Mouse (Mus musculus): ENCODE results near the gene Stxbp5. TPM values are rescaled to one million over a fixed set of nuclear protein-coding genes. Genes with fewer than 3 reads are reported as not detected.
A peak's percentile ranks its signal among the peaks of the same experiment; 100 is the strongest.

Stxbp5 gene
- total and polyA plus RNA-seq, 3 experiments = 9.8 to 20.1 (median 11.2) TPM

DNA sequence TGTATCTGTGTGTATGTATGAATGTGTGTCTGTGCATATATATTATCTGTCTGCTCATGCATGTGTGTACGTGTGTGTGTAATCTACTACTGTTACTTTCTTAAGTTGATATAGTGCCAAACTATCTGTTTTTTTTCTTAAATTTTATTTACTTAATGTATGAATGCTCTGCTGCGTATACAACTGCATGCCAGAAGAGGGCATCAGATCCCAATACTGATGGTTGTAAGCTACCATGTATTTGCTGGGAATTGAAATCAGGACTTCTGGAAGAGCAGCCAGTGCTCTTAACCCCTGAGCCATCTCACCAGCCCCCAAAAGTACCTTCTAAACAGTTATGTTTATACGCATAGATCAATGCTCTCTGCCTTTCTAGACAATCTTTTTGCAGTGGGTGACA lies 109.9 kb downstream of the Stxbp5 start:
- H3K9me3 ChIP-seq (replicated peaks; ENCODE audit: low read length) = no peaks in the 10 kb centered on the region
- H3K9ac ChIP-seq (ENCODE audit: insufficient read depth, low read depth) = no peak overlapping the region
- H3K4me3 ChIP-seq (replicated peaks in 1 of 3; ENCODE audit: low read depth in 2 of 3, low read length in 2 of 3, poor library complexity in 1 of 3) = no peak overlapping the region
- H3K27me3 ChIP-seq (replicated peaks) = no peaks in the 10 kb centered on the region
- peaks cover 17 to 55% of the 10 kb centered on the region in 2 experiments for H3K36me3 ChIP-seq (replicated peaks in 1 of 2; ENCODE audit: control insufficient read depth in 1 of 2, insufficient read depth in 1 of 2, low read length in 1 of 2)
- no peak overlapping the region for H3K27ac ChIP-seq (ENCODE audit: insufficient read depth, low read depth)
- H3K79me2 ChIP-seq (replicated peaks; ENCODE audit: control insufficient read depth, extremely low read depth, insufficient read depth, poor library complexity, severe bottlenecking) = no peaks in the 10 kb centered on the region
- TF ChIP-seq ETS1 (conservative IDR thresholded peaks at IDR 0.05; ENCODE audit: low read depth, low read length) = no peak
- TF ChIP-seq CTCF (conservative IDR thresholded peaks at IDR 0.05 in 1 of 2, IDR thresholded peaks at IDR 0.05 in 1 of 2; ENCODE audit: low read depth in 2 of 2, low read length in 2 of 2) = peak; percentile 5 to 42; a peak in 2 of 4 replicates
- TF ChIP-seq RAD21 (IDR thresholded peaks at IDR 0.05; ENCODE audit: low read depth, low read length) = peak; percentile 38
- no peak for TF ChIP-seq TCF12 (IDR thresholded peaks at IDR 0.05; ENCODE audit: low read depth, low read length)
- TF ChIP-seq SMC3 (IDR thresholded peaks at IDR 0.05; ENCODE audit: low read depth, low read length) = peak; percentile 33
- no peak overlapping the region for H3K4me2 ChIP-seq (ENCODE audit: insufficient read depth, low read depth, poor library complexity, severe bottlenecking)
- no peaks in the 10 kb centered on the region for H3K4me1 ChIP-seq (ENCODE audit: control insufficient read depth in 1 of 2, insufficient read depth in 2 of 2)
- dilution Hi-C loops (cut with MboI; ENCODE audit: extremely low pct_ligation_motif_present, extremely low pct_unique_long_range_greater_than_20kb, low sequenced_read_pairs) = no loop called here
- no peak for DNase-seq (ENCODE audit: extremely low read depth)
- in situ Hi-C loops (cut with MboI; ENCODE audit: low pct_ligation_motif_present, low pct_unique_long_range_greater_than_20kb, low sequenced_read_pairs) = no loop called here

DNA sequence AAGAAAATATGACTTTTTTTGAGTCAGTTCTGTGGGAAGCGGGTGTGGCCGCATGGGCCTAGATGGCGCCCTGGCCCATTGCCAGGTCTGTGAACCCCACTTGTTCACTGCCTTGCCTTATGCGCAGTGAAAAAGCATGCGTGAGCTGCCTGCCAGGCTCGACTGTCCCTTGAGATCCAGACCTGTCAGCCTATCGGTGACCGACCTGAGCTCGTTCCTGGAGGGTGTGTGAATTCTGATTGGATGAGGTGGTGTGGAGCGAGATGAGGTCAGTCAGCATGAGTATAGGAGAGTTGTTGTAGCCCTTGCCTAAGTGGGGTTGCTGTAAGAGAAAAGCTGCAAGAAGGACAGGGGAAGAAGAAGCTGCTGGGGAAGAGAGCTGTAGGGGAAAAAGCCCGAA lies 114.4 kb downstream of the Stxbp5 start:
- TF ChIP-seq USF1 (IDR thresholded peaks at IDR 0.05; ENCODE audit: low read depth, low read length) (no peak), ZC3H11A (IDR thresholded peaks at IDR 0.05; ENCODE audit: low read depth, low read length) (no peak), UBTF (IDR thresholded peaks at IDR 0.05; ENCODE audit: low read depth, low read length) (no peak), MAFK (IDR thresholded peaks at IDR 0.05; ENCODE audit: insufficient replicate concordance, low read length) (no peak), SMC3 (IDR thresholded peaks at IDR 0.05; ENCODE audit: low read depth, low read length) (no peak), ZKSCAN1 (IDR thresholded peaks at IDR 0.05; ENCODE audit: borderline replicate concordance, low read depth, low read length) (no peak), NELFE (IDR thresholded peaks at IDR 0.05; ENCODE audit: low read depth, low read length) (no peak), USF2 (conservative IDR thresholded peaks at IDR 0.05; ENCODE audit: low read depth, low read length) (no peak), JUN (IDR thresholded peaks at IDR 0.05; ENCODE audit: insufficient read depth, low read depth, low read length) (no peak), RAD21 (IDR thresholded peaks at IDR 0.05; ENCODE audit: low read depth, low read length) (no peak), E2F4 (IDR thresholded peaks at IDR 0.05; ENCODE audit: insufficient replicate concordance, low read depth, low read length) (no peak)
- in situ Hi-C loops (cut with MboI; ENCODE audit: low pct_ligation_motif_present, low pct_unique_long_range_greater_than_20kb, low sequenced_read_pairs) (no loop called here), dilution Hi-C loops (cut with MboI; ENCODE audit: extremely low pct_ligation_motif_present, extremely low pct_unique_long_range_greater_than_20kb, low sequenced_read_pairs) (no loop called here)
- Histone ChIP-seq H3K9me3 (replicated peaks; ENCODE audit: low read length) (no peaks in the 10 kb centered on the region), H3K4me3 (replicated peaks in 1 of 3; ENCODE audit: low read depth in 2 of 3, low read length in 2 of 3, poor library complexity in 1 of 3) (no peak overlapping the region), H3K79me2 (replicated peaks; ENCODE audit: control insufficient read depth, extremely low read depth, insufficient read depth, poor library complexity, severe bottlenecking) (no peaks in the 10 kb centered on the region), H3K27ac (ENCODE audit: insufficient read depth, low read depth) (no peak overlapping the region), H3K9ac (ENCODE audit: insufficient read depth, low read depth) (no peak overlapping the region), H3K4me1 (ENCODE audit: control insufficient read depth in 1 of 2, insufficient read depth in 2 of 2) (no peaks in the 10 kb centered on the region), H3K36me3 (replicated peaks in 1 of 2; ENCODE audit: control insufficient read depth in 1 of 2, insufficient read depth in 1 of 2, low read length in 1 of 2) (peaks cover 12 to 37% of the 10 kb centered on the region in 2 experiments), H3K27me3 (replicated peaks) (no peaks in the 10 kb centered on the region), H3K4me2 (ENCODE audit: insufficient read depth, low read depth, poor library complexity, severe bottlenecking) (no peak overlapping the region)
- DNase-seq (ENCODE audit: extremely low read depth) = no peak
